Mouse (Mus musculus): ENCODE measurements around the gene Olfr830. TPM values are rescaled to one million over a fixed set of nuclear protein-coding genes. Genes with fewer than 3 reads are reported as not detected.
"Not testable (repeated sequence)": the region's sequence is repeated elsewhere in the genome, so short reads cannot be mapped to it uniquely, and the experiment has no call there.

The Olfr830 gene
- not detected for total RNA-seq (2021)
- long read RNA-seq: 0 reads

- DNase-seq (ENCODE audit: low spot score in 2 of 2): no peak
Measured at GRCm38 (mm10) chr9:18874393-18874792, at the start of gene Olfr830. Olfr830 (plus strand) TSS chr9:18874693.

- DNase-seq (ENCODE audit: low spot score in 2 of 2): no peak
Measured at GRCm38 (mm10) chr9:18854633-18855032, 19.9 kb upstream of the Olfr830 start, which contains the start of gene Olfr829. Olfr829 (plus strand) TSS chr9:18854933.

- DNase-seq (ENCODE audit: low spot score in 2 of 2): not testable (repeated sequence)
Measured at GRCm38 (mm10) chr9:18907699-18908098, 33.2 kb downstream of the Olfr830 start.

GRCm38 (mm10) chr9:18927921-18928320, 53.4 kb downstream of the Olfr830 start:
- DNase-seq (ENCODE audit: low spot score in 2 of 2): not testable (repeated sequence)

Other genes with a start within 250 kb of the Olfr830 start
- gene Muc16, start 200.2 kb upstream of the Olfr830 start, total RNA-seq (2021): not detected
- not detected for gene Olfr24, start 110.7 kb upstream of the Olfr830 start, total RNA-seq (2021)
- gene Olfr828, start 55.2 kb upstream of the Olfr830 start, total RNA-seq (2021): not detected
- not detected for gene Olfr829, start 19.8 kb upstream of the Olfr830 start, total RNA-seq (2021)
- not detected for gene Olfr832, start 62.4 kb downstream of the Olfr830 start, total RNA-seq (2021)
- not detected for gene Olfr834, start 113.3 kb downstream of the Olfr830 start, total RNA-seq (2021)
- not detected for gene Olfr835, start 158.0 kb downstream of the Olfr830 start, total RNA-seq (2021)
- not detected for gene Olfr836, start 245.7 kb downstream of the Olfr830 start, total RNA-seq (2021)